Mouse (Mus musculus): ENCODE data around the gene Itga6. TPM values are rescaled to one million over a fixed set of nuclear protein-coding genes. Genes with fewer than 3 reads are reported as not detected.

Itga6 gene
- total and polyA plus RNA-seq, 3 experiments: 0.38 to 2.6 (median 1.1) TPM

DNA sequence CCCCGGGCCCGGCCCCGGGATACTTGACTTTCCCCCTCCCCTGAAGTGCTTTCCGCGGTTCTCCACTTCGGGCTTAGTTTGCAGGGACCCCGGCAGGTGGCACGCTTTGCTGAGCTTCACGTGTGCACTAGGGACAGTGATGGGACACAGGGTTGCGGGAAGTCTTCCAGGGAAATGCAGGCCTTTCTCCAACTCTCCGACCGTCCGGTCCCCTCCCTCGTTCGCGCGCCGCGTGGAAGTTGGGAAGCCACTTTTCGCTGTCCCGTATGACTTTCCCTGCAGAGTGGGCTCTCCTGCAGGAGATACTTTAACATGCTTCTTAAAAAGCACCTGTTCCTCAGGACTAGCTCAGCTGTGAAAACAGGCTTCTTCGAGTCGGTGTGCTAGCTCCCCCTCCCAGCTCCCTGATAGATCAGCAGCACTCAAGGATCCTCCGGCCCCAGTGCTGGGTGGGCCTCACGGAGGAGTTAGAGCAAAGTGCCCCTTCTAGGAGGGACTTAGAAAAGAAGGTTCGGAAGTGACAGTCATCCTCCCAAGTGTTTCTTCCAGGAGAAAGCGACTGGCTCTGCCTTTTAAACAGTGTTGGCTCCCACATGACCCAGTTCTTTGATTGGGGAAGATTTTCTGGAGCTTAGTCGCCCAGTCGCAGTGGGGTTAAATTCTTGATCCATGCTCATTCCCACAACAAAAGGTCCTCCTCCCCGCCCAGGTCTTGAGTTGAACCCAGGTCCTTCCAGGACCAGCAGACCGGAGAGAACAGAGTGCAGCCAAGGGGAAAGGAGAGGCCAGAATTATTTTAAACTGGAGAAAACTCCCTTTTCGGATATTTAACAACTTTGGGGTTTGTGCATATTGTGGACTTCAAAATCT lies 42.4 kb downstream of the Itga6 start:
- DNase-seq (ENCODE audit: low spot score) (no peak), ATAC-seq (ENCODE audit: extremely low read depth, insufficient number of reproducible peaks, low FRiP score, poor library complexity, severe bottlenecking) (no peak)
- Histone ChIP-seq H3K4me1 (ENCODE audit: insufficient read depth, low read depth, low read length) (peaks cover 9% of the 10 kb centered on the region), H3K9me3 (replicated peaks) (no peaks in the 10 kb centered on the region), H3K4me3 (ENCODE audit: low read depth, low read length) (no peak overlapping the region), H3K36me3 (replicated peaks) (no peaks in the 10 kb centered on the region), H3K27me3 (ENCODE audit: insufficient read depth, low read length) (peaks cover 30% of the 10 kb centered on the region)
- TF ChIP-seq CTCF (IDR thresholded peaks at IDR 0.05; ENCODE audit: low read depth, low read length): no peak
- TF ChIP-seq POLR2AphosphoS5 (IDR thresholded peaks at IDR 0.05; ENCODE audit: insufficient replicate concordance, low read depth, low read length): no peak
- TF ChIP-seq TAL1 (conservative IDR thresholded peaks at IDR 0.05; ENCODE audit: low read depth, low read length): no peak
- TF ChIP-seq GATA2 (IDR thresholded peaks at IDR 0.05; ENCODE audit: borderline replicate concordance, low read depth, low read length): no peak
- no peak for TF ChIP-seq GATA1 (IDR thresholded peaks at IDR 0.05; ENCODE audit: borderline replicate concordance, low read length)

GRCm38 (mm10) chr2:71790752-71791151 lies 45.3 kb downstream of the Itga6 start:
- Histone ChIP-seq H3K36me3 (replicated peaks) (no peaks in the 10 kb centered on the region), H3K4me3 (ENCODE audit: low read depth, low read length) (no peak overlapping the region), H3K27me3 (ENCODE audit: insufficient read depth, low read length) (peaks cover 26% of the 10 kb centered on the region), H3K9me3 (replicated peaks) (no peaks in the 10 kb centered on the region), H3K4me1 (ENCODE audit: insufficient read depth, low read depth, low read length) (peaks cover 9% of the 10 kb centered on the region)
- ATAC-seq (ENCODE audit: extremely low read depth, insufficient number of reproducible peaks, low FRiP score, poor library complexity, severe bottlenecking) (no peak), DNase-seq (ENCODE audit: low spot score) (no peak)
- TF ChIP-seq CTCF (IDR thresholded peaks at IDR 0.05; ENCODE audit: low read depth, low read length) (no peak), POLR2AphosphoS5 (IDR thresholded peaks at IDR 0.05; ENCODE audit: insufficient replicate concordance, low read depth, low read length) (no peak), TAL1 (conservative IDR thresholded peaks at IDR 0.05; ENCODE audit: low read depth, low read length) (no peak), GATA2 (IDR thresholded peaks at IDR 0.05; ENCODE audit: borderline replicate concordance, low read depth, low read length) (no peak), GATA1 (IDR thresholded peaks at IDR 0.05; ENCODE audit: borderline replicate concordance, low read length) (no peak)

DNA sequence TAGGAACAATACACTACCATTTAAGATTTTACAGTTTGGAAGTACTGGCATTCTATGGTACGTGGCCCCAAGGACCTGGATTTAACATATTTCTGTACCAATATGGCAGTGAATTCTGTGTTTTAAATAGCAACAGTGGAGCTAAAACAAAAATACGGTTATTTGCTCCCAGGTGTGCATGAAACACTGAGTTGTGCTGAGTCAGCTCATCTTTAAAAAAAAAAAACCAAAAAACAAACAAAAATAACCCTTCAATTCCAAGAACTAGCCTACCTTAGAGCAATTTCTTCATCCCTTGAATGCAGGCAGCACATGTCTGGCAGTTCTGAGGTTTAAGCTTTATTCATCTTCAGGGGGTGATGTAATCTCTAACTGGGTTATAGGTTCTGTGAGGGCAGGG lies 45.8 kb downstream of the Itga6 start:
- Histone ChIP-seq H3K4me1 (ENCODE audit: insufficient read depth, low read depth, low read length) (peaks cover 9% of the 10 kb centered on the region), H3K4me3 (ENCODE audit: low read depth, low read length) (no peak overlapping the region), H3K36me3 (replicated peaks) (no peaks in the 10 kb centered on the region), H3K27me3 (ENCODE audit: insufficient read depth, low read length) (peaks cover 26% of the 10 kb centered on the region), H3K9me3 (replicated peaks) (no peaks in the 10 kb centered on the region)
- TF ChIP-seq CTCF (IDR thresholded peaks at IDR 0.05; ENCODE audit: low read depth, low read length) (no peak), TAL1 (conservative IDR thresholded peaks at IDR 0.05; ENCODE audit: low read depth, low read length) (no peak), GATA1 (IDR thresholded peaks at IDR 0.05; ENCODE audit: borderline replicate concordance, low read length) (no peak), GATA2 (IDR thresholded peaks at IDR 0.05; ENCODE audit: borderline replicate concordance, low read depth, low read length) (no peak), POLR2AphosphoS5 (IDR thresholded peaks at IDR 0.05; ENCODE audit: insufficient replicate concordance, low read depth, low read length) (no peak)
- no peak for ATAC-seq (ENCODE audit: extremely low read depth, insufficient number of reproducible peaks, low FRiP score, poor library complexity, severe bottlenecking)
- DNase-seq (ENCODE audit: low spot score): no peak

GRCm38 (mm10) chr2:71794139-71794538 lies 48.7 kb downstream of the Itga6 start:
- DNase-seq (ENCODE audit: low spot score) (no peak), ATAC-seq (ENCODE audit: extremely low read depth, insufficient number of reproducible peaks, low FRiP score, poor library complexity, severe bottlenecking) (no peak)
- no peak overlapping the region for H3K4me3 ChIP-seq (ENCODE audit: low read depth, low read length)
- no peaks in the 10 kb centered on the region for H3K9me3 ChIP-seq (replicated peaks)
- no peaks in the 10 kb centered on the region for H3K36me3 ChIP-seq (replicated peaks)
- no peak for TF ChIP-seq GATA2 (IDR thresholded peaks at IDR 0.05; ENCODE audit: borderline replicate concordance, low read depth, low read length)
- TF ChIP-seq TAL1 (conservative IDR thresholded peaks at IDR 0.05; ENCODE audit: low read depth, low read length): no peak
- no peak for TF ChIP-seq POLR2AphosphoS5 (IDR thresholded peaks at IDR 0.05; ENCODE audit: insufficient replicate concordance, low read depth, low read length)
- no peak for TF ChIP-seq GATA1 (IDR thresholded peaks at IDR 0.05; ENCODE audit: borderline replicate concordance, low read length)
- no peak for TF ChIP-seq CTCF (IDR thresholded peaks at IDR 0.05; ENCODE audit: low read depth, low read length)
- no peaks in the 10 kb centered on the region for H3K4me1 ChIP-seq (ENCODE audit: insufficient read depth, low read depth, low read length)
- H3K27me3 ChIP-seq (ENCODE audit: insufficient read depth, low read length): peaks cover 13% of the 10 kb centered on the region

- no peaks in the 10 kb centered on the region for H3K36me3 ChIP-seq (replicated peaks)
- DNase-seq (ENCODE audit: low spot score): no peak
- H3K27me3 ChIP-seq (ENCODE audit: insufficient read depth, low read length): peaks cover 20% of the 10 kb centered on the region
- no peak for ATAC-seq (ENCODE audit: extremely low read depth, insufficient number of reproducible peaks, low FRiP score, poor library complexity, severe bottlenecking)
- H3K4me3 ChIP-seq (ENCODE audit: low read depth, low read length): no peak overlapping the region
- H3K4me1 ChIP-seq (ENCODE audit: insufficient read depth, low read depth, low read length): no peaks in the 10 kb centered on the region
- H3K9me3 ChIP-seq (replicated peaks): no peaks in the 10 kb centered on the region
- TF ChIP-seq GATA1 (IDR thresholded peaks at IDR 0.05; ENCODE audit: borderline replicate concordance, low read length) (no peak), CTCF (IDR thresholded peaks at IDR 0.05; ENCODE audit: low read depth, low read length) (no peak), GATA2 (IDR thresholded peaks at IDR 0.05; ENCODE audit: borderline replicate concordance, low read depth, low read length) (no peak), POLR2AphosphoS5 (IDR thresholded peaks at IDR 0.05; ENCODE audit: insufficient replicate concordance, low read depth, low read length) (no peak), TAL1 (conservative IDR thresholded peaks at IDR 0.05; ENCODE audit: low read depth, low read length) (no peak)
Measured at GRCm38 (mm10) chr2:71796787-71797186, 51.4 kb downstream of the Itga6 start.

GRCm38 (mm10) chr2:71800798-71801197 lies 55.4 kb downstream of the Itga6 start:
- ATAC-seq (ENCODE audit: extremely low read depth, insufficient number of reproducible peaks, low FRiP score, poor library complexity, severe bottlenecking) (no peak), DNase-seq (ENCODE audit: low spot score) (no peak)
- H3K9me3 ChIP-seq (replicated peaks): no peaks in the 10 kb centered on the region
- H3K27me3 ChIP-seq (ENCODE audit: insufficient read depth, low read length): peaks cover 25% of the 10 kb centered on the region
- H3K4me3 ChIP-seq (ENCODE audit: low read depth, low read length): no peak overlapping the region
- H3K4me1 ChIP-seq (ENCODE audit: insufficient read depth, low read depth, low read length): no peaks in the 10 kb centered on the region
- no peaks in the 10 kb centered on the region for H3K36me3 ChIP-seq (replicated peaks)
- TF ChIP-seq CTCF (IDR thresholded peaks at IDR 0.05; ENCODE audit: low read depth, low read length) (no peak), GATA1 (IDR thresholded peaks at IDR 0.05; ENCODE audit: borderline replicate concordance, low read length) (no peak), TAL1 (conservative IDR thresholded peaks at IDR 0.05; ENCODE audit: low read depth, low read length) (no peak), POLR2AphosphoS5 (IDR thresholded peaks at IDR 0.05; ENCODE audit: insufficient replicate concordance, low read depth, low read length) (no peak), GATA2 (IDR thresholded peaks at IDR 0.05; ENCODE audit: borderline replicate concordance, low read depth, low read length) (no peak)
